Mouse (Mus musculus) CD4-positive helper T cell, adult 2 months (primary cell): ENCODE measurements around the gene Fes.

Source experiments
- DNase-seq: peaks from one replicate; pipeline ENCODE4 v3.0.0-alpha.2; 2012; ENCODE audit warnings: low read depth, missing footprints, low spot score

Gene Fes

DNA sequence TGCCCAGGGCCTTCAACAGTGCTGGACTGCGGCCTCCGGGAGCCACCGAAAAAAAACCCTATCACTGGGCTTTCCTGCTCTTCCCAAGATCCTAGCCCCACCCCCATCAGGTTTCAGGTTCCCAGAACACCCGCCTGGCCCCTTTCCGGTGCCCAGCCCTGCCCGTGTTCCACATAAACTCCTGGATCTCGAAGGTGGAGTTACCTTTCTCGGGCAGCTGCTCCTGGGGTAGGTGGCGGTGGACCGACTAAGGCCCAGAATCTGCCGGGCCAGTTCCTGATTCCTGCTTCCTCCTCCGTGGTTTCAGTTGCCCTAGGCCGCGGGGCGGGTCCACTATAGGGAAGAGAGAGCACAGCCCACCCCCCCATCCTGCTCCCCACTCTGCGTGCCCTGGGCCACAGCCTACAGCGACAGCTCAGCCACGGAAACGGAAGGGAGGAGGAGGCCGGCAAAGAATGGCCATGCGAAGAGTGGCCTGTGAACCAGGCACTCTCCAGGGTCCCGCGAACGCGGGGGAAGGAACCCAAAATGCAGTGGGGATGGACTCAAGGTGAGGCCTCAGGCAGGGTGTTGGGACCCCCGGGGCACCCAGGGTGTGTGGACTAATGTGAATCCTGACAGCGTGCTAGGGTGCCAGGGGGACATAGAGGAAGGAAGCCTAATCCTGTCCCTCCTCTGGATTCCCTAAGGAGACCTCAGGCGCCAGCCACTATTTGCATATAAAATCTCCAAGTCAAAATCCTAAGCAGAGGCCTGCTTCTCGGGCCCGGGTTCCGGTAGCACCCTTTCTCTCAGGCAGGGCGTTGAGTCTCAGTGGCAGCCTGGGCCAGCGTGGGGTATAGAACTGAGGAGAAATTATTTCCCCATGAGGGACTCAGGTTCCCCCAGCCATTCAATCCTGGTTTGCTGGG, at the start of gene Fes:
Fes (minus strand) TSS at position 314 of the 911 bp plus-strand sequence.
- DNase-seq = no peak

DNA sequence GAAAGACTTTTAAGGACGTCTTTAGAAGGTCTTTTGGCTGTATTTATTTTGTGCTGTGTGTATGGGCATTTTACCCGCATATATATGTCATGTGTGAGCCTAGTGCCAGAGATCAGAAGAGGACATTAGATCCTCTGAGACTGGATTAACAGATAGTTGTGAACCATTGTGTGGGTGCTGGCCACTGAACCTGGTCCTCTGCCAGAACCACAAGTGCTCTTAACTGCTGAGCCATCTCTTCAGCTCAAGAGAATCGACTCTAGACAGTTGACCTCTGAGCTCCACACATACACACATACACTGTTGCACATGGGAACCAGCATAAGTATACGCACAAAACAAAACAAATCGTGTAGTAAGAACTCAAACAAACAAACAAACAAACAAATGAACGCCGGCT, 48.8 kb upstream of the Fes start:
- no peak for DNase-seq

DNA sequence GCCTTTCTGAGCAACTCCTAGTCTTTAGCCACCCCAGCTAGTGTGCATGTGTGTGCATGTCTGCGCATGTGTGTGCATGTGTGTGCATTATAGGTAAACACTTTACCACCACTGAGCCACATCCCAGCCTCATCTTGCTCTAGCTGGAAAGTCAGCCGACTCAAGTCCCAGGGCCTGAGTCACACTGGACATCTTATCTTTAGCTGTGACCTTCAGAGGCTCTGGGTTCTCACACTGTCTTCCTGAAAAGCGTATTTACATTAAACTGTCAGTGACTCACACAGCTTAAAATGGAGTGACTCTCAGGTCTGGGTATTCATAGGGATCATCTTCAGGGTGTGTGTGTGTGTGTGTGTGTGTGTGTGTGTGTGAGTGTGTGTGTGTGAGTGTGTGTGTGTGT, 47.8 kb upstream of the Fes start:
- no peak for DNase-seq

DNA sequence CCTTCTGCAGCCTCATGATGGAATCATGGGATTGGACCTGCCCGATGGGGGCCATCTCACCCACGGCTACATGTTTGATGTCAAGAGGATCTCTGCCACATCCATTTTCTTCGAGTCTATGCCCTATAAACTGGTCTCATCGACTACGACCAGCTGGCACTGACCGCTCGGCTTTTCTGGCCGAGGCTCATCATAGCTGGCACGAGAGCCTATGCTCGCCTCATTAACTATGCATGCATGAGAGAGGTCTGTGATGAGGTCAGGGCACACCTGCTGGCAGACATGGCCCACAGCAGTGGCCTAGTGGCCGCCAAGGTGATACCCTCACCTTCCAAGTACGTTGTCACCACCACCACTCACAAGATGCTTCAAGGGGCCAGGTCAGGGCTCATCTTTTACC, 41.9 kb upstream of the Fes start:
- no peak for DNase-seq

DNA sequence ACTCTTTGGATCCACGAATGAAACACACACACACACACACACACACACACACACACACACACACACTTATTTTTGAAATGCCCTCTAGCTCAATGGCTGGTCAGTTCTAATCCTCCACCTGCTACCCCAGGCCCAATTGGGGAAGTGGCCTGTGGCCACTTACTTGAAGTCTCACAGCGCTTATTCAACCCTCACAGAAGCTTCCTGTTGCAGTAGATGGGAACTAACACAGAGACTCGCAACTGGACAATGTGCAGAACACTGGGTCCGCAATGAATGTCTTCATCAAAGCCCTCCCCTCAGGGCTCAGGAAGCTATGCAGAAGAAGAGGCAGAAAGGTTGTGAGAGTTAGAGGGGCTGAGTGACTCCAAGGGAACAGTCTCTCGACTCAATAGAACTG, 40.0 kb upstream of the Fes start:
- DNase-seq = no peak

DNA sequence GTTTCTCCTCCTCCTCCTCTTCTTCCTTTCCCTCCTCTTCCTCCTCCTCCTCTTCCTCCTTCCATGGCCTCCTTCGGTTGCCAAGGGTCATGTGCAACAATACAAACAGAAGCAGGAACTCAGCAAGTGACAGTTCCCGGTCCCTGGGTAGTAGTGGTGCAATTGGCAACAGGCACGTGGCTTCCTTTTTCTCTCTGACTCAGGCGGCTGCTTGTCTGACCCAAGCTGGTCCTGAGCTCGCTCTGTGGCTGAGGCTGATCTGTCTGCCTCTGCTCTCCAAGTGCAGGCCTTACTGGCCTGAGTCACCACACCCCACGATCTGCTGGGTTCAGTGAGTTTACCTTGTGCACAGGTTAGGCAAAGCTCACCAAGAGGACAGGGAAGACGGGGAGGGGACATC, 38.6 kb upstream of the Fes start:
- no peak for DNase-seq

DNA sequence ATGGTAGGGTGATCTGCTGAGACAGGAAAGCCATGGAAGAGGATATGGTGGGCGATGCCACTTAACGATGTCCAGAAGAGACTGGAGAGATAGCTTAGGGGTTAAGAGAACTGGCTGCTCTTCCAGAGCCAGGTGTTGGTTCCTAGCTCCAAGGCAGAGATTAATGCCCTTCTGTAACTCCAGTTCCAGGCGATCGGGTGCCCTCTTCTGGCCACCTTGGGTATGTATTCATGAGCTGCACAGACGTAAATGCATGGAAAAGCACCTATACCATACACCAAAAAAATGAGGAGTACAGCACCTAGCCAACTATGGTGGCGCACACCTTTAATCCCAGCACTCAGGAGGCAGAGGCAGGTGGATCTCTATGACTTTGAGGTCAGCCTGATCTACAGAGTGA, 37.0 kb upstream of the Fes start:
- peak; percentile 32 for DNase-seq

DNA sequence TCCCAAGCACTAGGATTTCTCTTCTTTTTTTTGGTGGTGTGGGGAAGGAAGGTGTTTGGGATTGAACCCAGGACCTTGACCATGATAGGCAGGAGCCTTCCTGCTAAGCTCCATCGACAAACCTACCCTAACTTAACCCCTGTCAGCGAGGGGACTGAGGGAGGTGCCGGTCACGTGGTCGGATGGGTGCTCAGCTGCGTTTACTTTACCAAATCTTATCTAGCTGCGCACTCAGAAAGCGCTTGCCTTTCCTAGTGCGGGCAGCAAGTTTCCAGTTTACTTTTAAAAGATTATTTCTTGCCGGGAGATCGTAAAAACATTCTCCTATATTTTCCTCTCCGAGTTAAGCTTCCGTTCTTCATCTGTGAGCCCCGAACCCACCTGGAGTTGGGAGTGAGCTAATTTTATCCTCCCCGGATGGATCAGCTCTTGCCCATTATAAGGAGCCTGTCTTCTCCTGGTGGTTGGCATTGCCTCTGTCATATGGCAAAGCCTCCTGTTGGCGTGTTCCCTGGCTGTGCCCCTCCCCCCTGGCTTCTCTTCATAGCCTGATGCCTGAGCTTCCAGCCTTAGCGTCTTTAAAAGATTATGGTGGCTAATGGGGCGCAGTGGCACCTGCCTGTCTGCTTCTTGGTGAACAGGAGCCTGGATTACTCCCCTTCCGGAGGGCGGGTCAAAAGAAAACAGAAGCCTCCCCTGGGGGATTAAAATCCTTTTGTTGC, 35.2 kb upstream of the Fes start:
- peak; percentile 26 for DNase-seq

DNA sequence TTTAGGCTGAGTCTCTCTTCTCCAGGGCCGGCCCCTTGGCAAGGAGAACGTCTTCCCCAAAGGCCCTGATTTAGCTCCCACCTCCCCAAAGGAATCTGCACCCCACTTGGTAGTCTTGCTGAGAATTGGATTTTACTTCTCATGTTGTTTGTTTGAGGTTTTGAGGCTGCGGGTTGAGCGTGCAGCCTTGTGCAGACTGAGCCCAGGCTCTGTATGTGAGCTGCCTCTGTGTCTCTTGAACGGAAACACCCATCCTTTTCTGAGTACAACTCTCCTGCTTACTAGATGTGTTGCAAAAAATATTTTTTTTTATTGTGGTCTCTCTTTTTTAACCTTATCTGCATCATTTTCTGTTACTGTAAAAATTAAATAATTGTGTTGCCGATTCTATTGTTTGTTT, 33.8 kb upstream of the Fes start:
- DNase-seq = peak; percentile 25

DNA sequence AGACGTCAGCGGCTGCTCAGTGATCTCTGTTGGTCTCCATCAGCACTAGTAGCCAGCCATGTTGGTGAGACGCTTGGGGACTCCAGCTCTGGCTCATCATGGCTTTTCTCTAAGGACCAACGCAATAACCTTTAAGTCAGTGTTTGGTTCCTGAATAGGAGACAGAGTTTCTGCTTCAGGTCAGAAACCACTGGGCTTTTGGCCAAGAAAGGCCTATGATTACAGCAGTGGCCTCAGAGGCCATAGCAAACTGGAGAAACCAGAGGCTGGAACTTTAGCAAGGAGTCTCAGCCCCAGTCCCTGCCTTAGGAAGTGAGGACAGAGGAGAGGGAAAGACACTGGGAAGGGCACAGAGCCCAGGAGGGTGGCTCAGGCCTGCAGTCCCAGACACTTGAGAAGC, 32.8 kb upstream of the Fes start:
- DNase-seq = no peak

DNA sequence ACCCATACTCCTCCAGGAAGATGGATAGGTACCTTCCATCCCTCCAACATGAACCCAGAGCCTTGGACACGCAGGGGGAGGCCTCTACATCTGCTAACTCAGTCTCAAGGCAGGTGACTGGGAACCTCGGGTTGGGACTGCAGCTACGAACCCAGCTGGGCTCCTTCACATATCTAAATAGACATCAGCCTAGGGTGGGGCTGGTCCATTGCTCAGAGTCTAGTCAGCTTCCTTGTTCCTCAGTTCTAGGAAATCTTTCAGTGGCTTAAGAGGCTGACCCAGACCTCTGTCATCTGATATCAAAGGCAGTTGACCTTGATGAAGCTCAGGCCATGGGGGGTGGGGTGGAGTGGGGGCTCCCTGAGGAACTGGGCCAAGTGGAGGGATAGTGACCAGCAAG, 31.5 kb upstream of the Fes start:
- no peak for DNase-seq

DNA sequence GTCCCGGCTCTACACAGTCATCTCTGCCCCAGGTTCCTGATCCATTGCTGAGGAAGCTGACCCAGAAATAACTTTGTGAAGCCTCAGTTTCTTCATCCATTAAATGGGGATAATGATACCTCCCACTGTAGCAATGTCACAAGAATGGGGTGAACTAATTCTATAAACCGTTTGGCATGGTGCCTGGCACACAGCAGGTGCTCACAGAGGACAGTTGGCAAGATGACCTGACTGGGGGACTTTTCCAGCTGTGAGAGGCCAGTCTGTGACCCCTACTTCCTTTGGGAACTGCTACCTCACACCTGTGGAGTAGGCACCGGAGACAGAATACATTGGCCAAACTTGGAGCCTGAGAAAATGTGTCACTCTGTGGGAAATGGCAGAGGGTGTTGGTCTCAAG, 30.3 kb upstream of the Fes start:
- DNase-seq = no peak

DNA sequence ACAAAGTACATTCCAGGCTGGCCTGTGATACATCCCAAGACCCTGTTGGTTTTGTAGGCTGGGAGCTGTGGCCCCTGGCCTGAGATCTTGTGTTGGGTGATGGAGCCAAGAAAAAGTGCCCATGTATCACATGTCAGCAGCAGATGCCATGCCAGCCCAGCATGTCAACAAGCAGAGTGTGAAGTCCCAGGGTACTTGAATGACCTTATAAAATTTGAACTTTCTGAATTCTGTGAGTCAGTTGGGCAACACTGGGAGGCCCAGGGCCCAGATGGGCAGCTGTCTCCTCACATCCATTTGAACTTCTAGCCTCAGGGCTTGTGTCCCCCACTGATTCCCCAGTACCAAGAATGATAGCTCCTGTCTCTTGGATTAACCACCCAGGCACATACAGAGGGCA, 29.9 kb upstream of the Fes start:
- no peak for DNase-seq

DNA sequence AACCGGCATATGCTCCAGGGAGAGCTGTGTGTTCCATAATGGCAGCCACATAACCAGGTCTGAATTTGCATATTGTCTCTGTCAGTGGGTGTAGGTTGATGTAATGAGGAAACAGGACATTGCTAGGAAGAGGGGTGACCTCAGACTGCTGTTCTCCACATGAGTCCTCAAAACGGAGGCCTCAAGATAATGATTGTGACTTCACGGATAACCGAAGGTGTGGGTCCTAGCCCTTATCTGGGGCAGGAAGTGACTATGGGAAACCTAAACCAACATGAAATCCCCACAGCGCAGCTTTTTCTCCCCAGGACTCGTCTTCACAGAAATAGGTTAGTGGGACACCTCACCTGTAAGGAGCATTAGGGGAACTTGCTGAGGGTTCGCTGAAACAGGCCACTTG, 29.2 kb upstream of the Fes start:
- DNase-seq = peak; percentile 83

DNA sequence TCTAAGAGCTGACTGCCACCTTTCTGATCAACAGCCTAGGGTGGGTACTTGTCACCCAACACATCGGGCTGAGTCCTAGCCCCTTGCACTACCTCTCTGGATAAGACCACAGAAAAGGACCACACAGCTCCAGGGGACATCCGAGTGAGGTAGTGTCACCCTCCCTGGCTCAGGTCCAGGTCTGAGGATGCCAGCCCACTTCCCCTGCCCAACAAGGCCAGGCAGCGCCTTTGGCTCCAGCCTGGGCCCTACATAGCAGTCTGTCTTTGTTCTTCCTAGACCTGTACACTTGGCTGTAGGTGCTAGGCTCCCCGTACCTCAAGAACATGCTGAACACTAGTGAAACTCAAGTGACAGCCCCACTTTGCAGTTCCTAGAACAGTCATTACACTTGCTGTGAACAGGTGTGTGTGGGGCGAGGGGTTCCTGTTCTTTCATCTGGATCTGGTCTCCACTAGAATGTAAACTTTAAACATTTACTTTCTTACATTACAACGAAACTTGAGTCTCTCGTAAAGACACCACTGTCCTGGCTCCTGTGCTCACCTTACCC, 26.6 kb upstream of the Fes start:
- peak; percentile 29 for DNase-seq

DNA sequence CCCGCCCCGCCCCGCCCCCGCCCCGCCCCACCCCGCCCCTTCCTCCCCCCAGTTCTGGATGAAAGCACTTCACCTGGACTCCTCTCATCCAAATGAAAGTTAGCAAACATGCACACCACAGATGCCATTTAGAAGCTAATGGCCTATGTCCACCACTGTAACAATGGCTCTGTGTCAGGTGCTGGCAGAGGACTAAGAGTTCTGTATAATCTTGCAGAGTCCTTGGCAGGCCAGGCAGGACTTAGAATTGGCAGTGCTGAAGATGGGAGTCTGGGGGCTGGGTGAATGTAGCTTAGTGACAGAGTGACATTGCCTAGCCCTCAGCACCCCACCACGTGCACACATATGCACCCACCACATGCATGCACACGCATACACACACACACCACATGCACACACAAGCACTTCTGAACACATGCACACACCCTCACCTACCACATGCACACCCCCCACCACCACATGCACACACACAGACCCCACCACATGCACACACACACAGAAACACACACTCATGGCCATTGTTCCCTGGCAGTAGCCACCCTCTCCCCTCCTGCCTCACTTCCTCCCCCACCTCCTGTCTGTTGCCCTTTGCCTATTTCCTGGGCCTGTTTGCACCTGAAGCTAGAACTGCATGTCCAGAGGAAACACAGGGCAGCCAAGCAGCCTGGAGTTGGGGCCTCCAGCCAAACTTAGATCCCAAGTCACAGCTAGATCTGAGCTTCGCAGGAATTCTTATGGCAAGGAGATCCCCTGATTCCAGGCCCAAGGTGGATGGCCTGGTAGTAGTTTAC, 26.0 kb upstream of the Fes start:
- DNase-seq = peak; percentile 25

DNA sequence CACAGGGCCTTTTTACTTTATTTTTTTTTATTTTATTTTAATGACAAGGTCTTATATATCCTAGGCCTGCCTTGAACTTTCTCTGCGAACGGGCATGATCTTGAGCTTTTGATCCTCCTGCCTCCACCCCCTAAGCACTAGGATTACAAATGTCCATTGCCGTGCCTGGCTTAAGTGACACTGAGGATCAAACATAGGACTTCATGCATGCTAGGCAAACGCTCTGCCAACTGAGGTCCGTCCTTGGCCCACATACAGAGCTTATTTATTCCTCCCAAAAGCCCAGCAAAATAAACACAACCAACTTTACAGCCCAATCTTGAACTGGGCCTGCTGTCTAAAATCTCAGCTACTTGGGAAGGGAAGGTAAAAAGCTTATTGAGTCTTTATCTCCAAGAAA, 25.0 kb upstream of the Fes start:
- DNase-seq = no peak

DNA sequence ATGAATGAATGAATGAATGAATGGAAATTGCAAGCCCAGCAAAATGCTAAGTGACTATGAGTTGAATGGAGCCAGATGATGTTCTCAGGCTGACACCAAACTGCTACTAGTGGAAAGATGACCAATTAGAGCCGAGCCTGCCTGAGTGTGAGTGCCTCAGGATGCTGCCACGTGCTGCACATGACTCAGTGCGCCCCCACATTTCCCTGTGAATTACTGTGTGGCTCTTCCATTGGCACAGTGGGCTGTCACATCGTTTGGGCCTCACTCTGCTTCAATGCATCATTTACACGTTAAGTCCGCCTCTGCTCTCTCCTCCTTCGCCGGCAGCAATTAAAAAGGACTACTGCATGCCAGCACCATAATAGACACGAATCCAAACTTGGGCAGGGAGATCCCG, 24.5 kb upstream of the Fes start:
- DNase-seq = no peak

DNA sequence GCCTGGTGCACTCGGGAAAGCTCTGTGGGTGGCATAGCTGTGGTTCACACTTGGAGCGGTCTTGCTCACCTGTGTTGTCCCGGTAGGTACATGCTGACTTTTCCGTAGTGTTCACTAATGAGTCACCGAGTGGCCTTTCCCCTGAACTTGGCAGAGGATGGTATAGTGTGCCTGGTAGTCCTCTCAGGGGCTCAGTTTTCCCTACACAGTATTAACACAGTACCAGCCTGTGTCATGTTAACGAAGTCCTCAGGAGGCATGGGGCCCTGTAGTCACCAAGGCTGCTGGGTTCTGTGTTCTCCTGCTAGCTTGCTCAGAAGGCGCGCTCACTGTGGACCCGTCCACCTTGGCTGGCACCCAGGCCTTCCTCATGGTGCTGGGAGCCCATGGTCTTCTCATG, 22.6 kb upstream of the Fes start:
- no peak for DNase-seq

DNA sequence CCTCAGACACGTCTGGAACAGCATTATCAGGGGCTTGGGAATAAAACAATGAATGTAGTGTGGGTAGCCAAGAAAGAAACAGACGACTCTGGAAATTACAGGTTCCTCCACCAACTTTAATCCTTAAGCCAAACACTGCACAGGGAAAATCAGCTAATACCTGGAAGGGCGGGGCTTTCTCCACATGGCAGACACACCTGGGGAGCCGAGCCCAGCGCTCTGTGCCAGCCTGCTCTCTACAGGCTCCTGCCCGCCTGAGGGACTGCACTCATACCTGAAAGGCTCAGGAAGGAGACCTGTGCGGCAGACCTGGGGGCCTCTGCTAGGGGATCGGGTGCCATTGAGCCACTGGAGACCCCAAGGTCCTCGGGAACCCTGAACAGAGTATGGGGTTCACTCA, 20.0 kb upstream of the Fes start:
- DNase-seq = no peak

DNA sequence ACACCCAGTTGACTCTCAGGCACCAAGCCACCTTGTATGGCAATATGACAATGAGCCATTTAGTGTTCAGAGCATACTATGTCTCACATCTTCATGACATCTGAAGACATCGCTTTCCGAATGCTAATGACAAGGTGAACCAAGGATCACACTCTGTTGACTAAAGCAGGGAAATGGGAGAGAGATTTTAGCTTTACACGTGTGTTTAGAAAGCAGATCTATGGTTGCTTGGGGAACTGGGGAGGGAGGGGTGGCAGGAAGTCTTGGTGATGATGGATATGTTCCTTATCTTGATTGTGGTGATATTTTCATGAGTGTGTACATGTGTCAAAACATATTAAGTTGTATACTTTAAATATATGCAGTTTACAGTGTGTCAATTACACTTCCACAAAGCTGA, 18.4 kb upstream of the Fes start:
- peak; percentile 65 for DNase-seq

DNA sequence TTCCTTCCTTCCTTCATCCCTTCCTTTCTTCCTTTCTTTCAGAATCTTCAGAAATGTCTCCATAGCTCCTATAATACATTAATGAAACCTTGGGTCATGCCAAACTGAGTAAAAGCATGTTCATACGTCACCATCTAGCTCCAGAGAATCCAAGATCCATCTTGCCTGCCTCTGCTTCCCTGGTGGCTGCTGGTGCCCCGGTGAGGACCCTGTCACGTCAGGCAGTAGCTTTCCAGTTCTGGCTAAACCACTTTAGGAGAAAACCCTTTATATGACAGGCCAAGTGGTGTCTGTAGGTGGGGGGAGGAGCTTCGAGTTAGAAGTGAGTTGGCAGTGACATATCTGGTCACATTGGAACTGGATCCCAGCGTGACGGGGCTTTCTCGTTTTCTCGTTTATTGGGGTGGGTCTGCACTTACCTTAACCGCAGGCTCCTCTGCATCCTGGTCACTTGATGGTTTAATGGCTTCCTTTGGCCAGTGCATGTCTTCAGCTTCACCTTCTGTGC, 17.5 kb upstream of the Fes start, which contains the start of gene Furin:
Furin (minus strand) TSS at position 249 of the 508 bp plus-strand sequence.
- peak; percentile 70 for DNase-seq
